In the genomic region with DNA sequence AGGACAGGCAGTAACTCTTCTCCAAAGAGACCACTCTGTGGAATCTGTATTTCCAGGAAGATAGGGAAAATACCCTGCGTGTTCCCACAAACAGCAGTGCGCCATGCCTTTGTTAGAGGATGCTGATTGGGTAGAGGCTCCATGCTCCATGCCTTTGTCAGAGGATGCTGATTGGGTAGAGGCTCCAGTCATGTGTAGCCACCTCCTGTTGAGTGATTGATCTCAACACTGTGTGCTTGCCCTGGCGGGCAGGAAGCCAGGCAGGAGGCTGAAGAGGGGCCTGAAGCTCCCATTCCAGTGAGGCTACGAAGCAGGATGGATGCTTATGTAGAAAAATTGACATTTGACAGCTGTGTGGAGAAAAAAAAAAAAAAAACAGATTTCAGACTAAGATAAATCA, we compare ENCODE assay signal across 15 mouse cellular contexts.
DNase-seq lines count a peak whose midpoint lies in the region; ATAC-seq and TF ChIP-seq lines count a peak whose summit lies in the region.
"Had no signal": no experiment of that assay in that cellular context is flagged by ENCODE, and none has a peak within 500 bp of the region (broad histone marks: within the 10 kb centered on the region; RNA-seq: fewer than 3 reads in every experiment).

No protein-coding gene starts in this region.

- no peaks in the 10 kb centered on the region for H3K27me3 ChIP-seq in midbrain, embryonic 11.5 days (ENCODE audit: control insufficient read depth, insufficient read depth, low read length)
- no peaks in the 10 kb centered on the region for H3K27me3 ChIP-seq in midbrain, embryonic 16.5 days (ENCODE audit: control insufficient read depth, insufficient read depth, low read depth, low read length)
- no peaks in the 10 kb centered on the region for H3K27me3 ChIP-seq in embryonic facial prominence, embryonic 14.5 days (replicated peaks; ENCODE audit: control insufficient read depth, insufficient read depth, low read length)
- H3K27me3 ChIP-seq in hindbrain, embryonic 10.5 days (ENCODE audit: insufficient read depth, poor library complexity, severe bottlenecking) = no peaks in the 10 kb centered on the region
- no peaks in the 10 kb centered on the region for H3K27me3 ChIP-seq in midbrain, embryonic 14.5 days (ENCODE audit: control insufficient read depth, insufficient read depth, low read length)
- no peaks in the 10 kb centered on the region for H3K27me3 ChIP-seq in intestine, postnatal 0 days (replicated peaks; ENCODE audit: control insufficient read depth, insufficient read depth, low read length)
- H3K27me3 ChIP-seq: liver, embryonic 12.5 days had no signal

- WGBS in midbrain, embryonic 11.5 days = 52% methylated on average over 4 of the region's 4 CpGs
- 49% methylated on average over 4 of the region's 4 CpGs for WGBS in midbrain, embryonic 16.5 days
- WGBS in embryonic facial prominence, embryonic 14.5 days = 63% methylated on average over 4 of the region's 4 CpGs
- 47% methylated on average over 4 of the region's 4 CpGs for WGBS in hindbrain, embryonic 10.5 days
- WGBS in midbrain, embryonic 14.5 days = 38% methylated on average over 4 of the region's 4 CpGs
- 74% methylated on average over 4 of the region's 4 CpGs for WGBS in intestine, postnatal 0 days

- H3K4me1 ChIP-seq in midbrain, embryonic 11.5 days (ENCODE audit: control insufficient read depth, insufficient read depth, low read length) = no peaks in the 10 kb centered on the region
- peaks cover 6% of the 10 kb centered on the region; the same call in 1 of the 2 replicates for H3K4me1 ChIP-seq in midbrain, embryonic 16.5 days (ENCODE audit: control insufficient read depth, insufficient read depth, low read length)
- no peaks in the 10 kb centered on the region for H3K4me1 ChIP-seq in embryonic facial prominence, embryonic 14.5 days (ENCODE audit: control insufficient read depth, insufficient read depth, low read length)
- H3K4me1 ChIP-seq in hindbrain, embryonic 10.5 days (replicated peaks) = peaks cover 16% of the 10 kb centered on the region
- 0 out of 2 replicates have a peak, but pooled peaks cover 3% of the 10 kb centered on the region for H3K4me1 ChIP-seq in midbrain, embryonic 14.5 days (ENCODE audit: control insufficient read depth, insufficient read depth, low read length)
- no peaks in the 10 kb centered on the region for H3K4me1 ChIP-seq in intestine, postnatal 0 days (replicated peaks; ENCODE audit: control insufficient read depth, insufficient read depth, low read length)
- H3K4me1 ChIP-seq: liver, embryonic 12.5 days had no signal

- no peak overlapping the region for H3K9ac ChIP-seq in midbrain, embryonic 11.5 days (ENCODE audit: low read length)
- no peak overlapping the region for H3K9ac ChIP-seq in midbrain, embryonic 16.5 days (ENCODE audit: low read depth, low read length)
- no peak overlapping the region for H3K9ac ChIP-seq in embryonic facial prominence, embryonic 14.5 days (ENCODE audit: low read depth, low read length)
- no peak overlapping the region for H3K9ac ChIP-seq in midbrain, embryonic 14.5 days (replicated peaks; ENCODE audit: low read length)
- no peak overlapping the region for H3K9ac ChIP-seq in intestine, postnatal 0 days (ENCODE audit: low read depth, low read length)
- H3K9ac ChIP-seq: liver, embryonic 12.5 days had no signal

- no peaks in the 10 kb centered on the region for H3K36me3 ChIP-seq in midbrain, embryonic 11.5 days (ENCODE audit: control insufficient read depth, insufficient read depth, low read length)
- no peaks in the 10 kb centered on the region for H3K36me3 ChIP-seq in midbrain, embryonic 16.5 days (ENCODE audit: control insufficient read depth, insufficient read depth, low read length)
- no peaks in the 10 kb centered on the region for H3K36me3 ChIP-seq in embryonic facial prominence, embryonic 14.5 days (ENCODE audit: control insufficient read depth, insufficient read depth, low read length)
- H3K36me3 ChIP-seq in hindbrain, embryonic 10.5 days = no peaks in the 10 kb centered on the region
- no peaks in the 10 kb centered on the region for H3K36me3 ChIP-seq in midbrain, embryonic 14.5 days (ENCODE audit: control insufficient read depth, insufficient read depth, low read length)
- H3K36me3 ChIP-seq in intestine, postnatal 0 days (ENCODE audit: control insufficient read depth, insufficient read depth) = no peaks in the 10 kb centered on the region
- H3K36me3 ChIP-seq: liver, embryonic 12.5 days had no signal

- no peak for DNase-seq in midbrain, embryonic 11.5 days (ENCODE audit: low spot score, missing footprints)
- DNase-seq in embryonic facial prominence, embryonic 14.5 days (ENCODE audit: low spot score) = peak; percentile 13
- peak; percentile 24 for DNase-seq in hindbrain, embryonic 10.5 days (ENCODE audit: low spot score)
- DNase-seq in midbrain, embryonic 14.5 days = no peak
- DNase-seq in layer of hippocampus, postnatal 14 days (ENCODE audit: low spot score in 2 of 2) = no peak
- no peak for DNase-seq in thymus, postnatal 14 days
- DNase-seq: adrenal gland, adult 2 months; cerebellum, adult 2 months; heart, adult 11 months; kidney, postnatal 14 days; right cerebral cortex, postnatal 25 days had no signal

- no peak overlapping the region for H3K27ac ChIP-seq in midbrain, embryonic 11.5 days (ENCODE audit: low read depth, low read length)
- H3K27ac ChIP-seq in midbrain, embryonic 16.5 days (ENCODE audit: low read length) = no peak overlapping the region
- H3K27ac ChIP-seq in embryonic facial prominence, embryonic 14.5 days (replicated peaks; ENCODE audit: low read depth, low read length) = no peak overlapping the region
- no peak overlapping the region for H3K27ac ChIP-seq in hindbrain, embryonic 10.5 days
- H3K27ac ChIP-seq in midbrain, embryonic 14.5 days (replicated peaks; ENCODE audit: low read depth, low read length) = no peak overlapping the region
- no peak overlapping the region for H3K27ac ChIP-seq in intestine, postnatal 0 days (ENCODE audit: low read depth, low read length)
- H3K27ac ChIP-seq: liver, embryonic 12.5 days had no signal

- TF ChIP-seq CTCF in intestine, postnatal 0 days (IDR thresholded peaks at IDR 0.05; ENCODE audit: low read depth) = no peak

- H3K9me3 ChIP-seq in midbrain, embryonic 11.5 days (ENCODE audit: control insufficient read depth, low read length) = no peaks in the 10 kb centered on the region
- no peaks in the 10 kb centered on the region for H3K9me3 ChIP-seq in midbrain, embryonic 16.5 days (replicated peaks; ENCODE audit: control insufficient read depth, low read length, poor library complexity, severe bottlenecking)
- no peaks in the 10 kb centered on the region for H3K9me3 ChIP-seq in embryonic facial prominence, embryonic 14.5 days (ENCODE audit: control insufficient read depth, low read length)
- no peaks in the 10 kb centered on the region for H3K9me3 ChIP-seq in hindbrain, embryonic 10.5 days
- no peaks in the 10 kb centered on the region for H3K9me3 ChIP-seq in midbrain, embryonic 14.5 days (ENCODE audit: control insufficient read depth, low read length)
- no peaks in the 10 kb centered on the region for H3K9me3 ChIP-seq in intestine, postnatal 0 days (ENCODE audit: control insufficient read depth)
- H3K9me3 ChIP-seq: liver, embryonic 12.5 days had no signal

- 0 out of 2 replicates have a peak, but pooled peaks have one; percentile 61 for ATAC-seq in midbrain, embryonic 11.5 days (ENCODE audit: low FRiP score)
- no peak for ATAC-seq in midbrain, embryonic 16.5 days
- no peak for ATAC-seq in embryonic facial prominence, embryonic 14.5 days (ENCODE audit: low read depth)
- ATAC-seq in midbrain, embryonic 14.5 days (ENCODE audit: low FRiP score, low TSS enrichment) = peak; percentile 20; the same call in 1 of the 2 replicates
- no peak for ATAC-seq in intestine, postnatal 0 days
- ATAC-seq: liver, embryonic 12.5 days had no signal

- no peak overlapping the region for H3K4me2 ChIP-seq in midbrain, embryonic 11.5 days
- no peak overlapping the region for H3K4me2 ChIP-seq in midbrain, embryonic 16.5 days (ENCODE audit: low read length)
- H3K4me2 ChIP-seq in embryonic facial prominence, embryonic 14.5 days (ENCODE audit: low read depth, low read length) = no peak overlapping the region
- no peak overlapping the region for H3K4me2 ChIP-seq in midbrain, embryonic 14.5 days (ENCODE audit: low read length)
- no peak overlapping the region for H3K4me2 ChIP-seq in intestine, postnatal 0 days (replicated peaks; ENCODE audit: low read depth)
- H3K4me2 ChIP-seq: liver, embryonic 12.5 days had no signal

- H3K4me3 ChIP-seq in midbrain, embryonic 11.5 days (ENCODE audit: low read depth, low read length) = no peak overlapping the region
- H3K4me3 ChIP-seq in midbrain, embryonic 16.5 days (ENCODE audit: low read depth, low read length) = no peak overlapping the region
- H3K4me3 ChIP-seq in embryonic facial prominence, embryonic 14.5 days (ENCODE audit: low read depth, low read length) = no peak overlapping the region
- H3K4me3 ChIP-seq in hindbrain, embryonic 10.5 days = no peak overlapping the region
- H3K4me3 ChIP-seq in midbrain, embryonic 14.5 days (replicated peaks; ENCODE audit: low read depth, low read length) = no peak overlapping the region
- H3K4me3 ChIP-seq in intestine, postnatal 0 days (ENCODE audit: low read depth, low read length) = no peak overlapping the region
- H3K4me3 ChIP-seq: liver, embryonic 12.5 days; myocyte had no signal

Comparison
In these comparisons a context has a peak if more than half of its experiments do, and no peak if none do; other contexts are left out.
1. ATAC-seq: peak in midbrain, embryonic 11.5 days (single experiment) and midbrain, embryonic 14.5 days (single experiment); none in midbrain, embryonic 16.5 days (single experiment), embryonic facial prominence, embryonic 14.5 days (single experiment) and intestine, postnatal 0 days (single experiment).
2. DNase-seq: peak in embryonic facial prominence, embryonic 14.5 days (single experiment) and hindbrain, embryonic 10.5 days (single experiment); none in midbrain, embryonic 11.5 days (single experiment), midbrain, embryonic 14.5 days (single experiment), layer of hippocampus, postnatal 14 days (0 of 2) and thymus, postnatal 14 days (single experiment).